Mouse (Mus musculus): ENCODE measurements around the gene Iqcn.

- no peak for TF ChIP-seq CTCF (IDR thresholded peaks at IDR 0.05; ENCODE audit: low read depth, low read length)
- TF ChIP-seq POLR2A (IDR thresholded peaks at IDR 0.05; ENCODE audit: borderline replicate concordance, low read depth, low read length): no peak
Measured at GRCm38 (mm10) chr8:70758308-70758615, 55.0 kb downstream of the Iqcn start.
